Mouse (Mus musculus): ENCODE measurements around the gene B4galt4. TPM values are rescaled to one million over a fixed set of nuclear protein-coding genes. Genes with fewer than 3 reads are reported as not detected.

Gene B4galt4
- total RNA-seq (2012; rRNA removed) (not detected in 2 replicates), total RNA-seq (2014; rRNA removed) (not detected in 2 replicates), polyA plus RNA-seq (2012; ENCODE audit: insufficient read length, low read depth) (not detected in 2 replicates)

DNA sequence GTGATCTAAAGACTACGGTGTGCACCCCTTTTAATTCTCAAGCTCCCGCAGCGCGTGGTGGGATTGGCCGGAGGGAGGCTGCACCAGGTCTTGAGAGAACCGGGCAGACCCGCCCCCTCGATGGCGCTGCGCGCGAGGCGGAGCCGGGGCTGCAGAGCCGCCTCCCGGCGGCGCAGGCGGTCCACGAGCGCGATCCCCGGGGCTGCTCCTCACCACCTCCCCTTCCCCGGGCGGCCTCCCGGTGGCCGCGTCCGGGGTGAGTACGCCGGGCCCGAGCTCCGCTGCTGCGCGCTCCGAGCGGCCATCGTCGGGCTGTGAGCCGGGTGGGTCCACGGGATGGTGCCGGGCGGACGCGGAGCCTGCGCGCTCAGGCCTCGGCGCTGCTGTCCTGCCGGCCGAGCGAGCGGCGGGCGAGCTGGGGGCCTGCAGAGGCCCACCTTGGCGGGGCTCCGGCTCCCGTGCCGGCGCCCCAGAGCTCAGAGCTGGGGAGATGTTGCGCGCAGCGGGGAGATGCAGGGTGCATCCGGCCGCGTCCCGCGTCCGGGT lies at the start of gene B4galt4:
B4galt4 (plus strand) TSS at position 152 of the 546 bp plus-strand sequence.
- Histone ChIP-seq H3K36me3 (replicated peaks in 1 of 2; ENCODE audit: control insufficient read depth in 1 of 2, insufficient read depth in 1 of 2, low read length in 1 of 2) (no peaks in the 10 kb centered on the region), H3K4me1 (ENCODE audit: control insufficient read depth in 1 of 2, insufficient read depth in 2 of 2) (no peaks in the 10 kb centered on the region), H3K9ac (ENCODE audit: insufficient read depth, low read depth) (no peak within 1 kb of the TSS), H3K4me3 (replicated peaks in 1 of 3; ENCODE audit: low read depth in 2 of 3, low read length in 2 of 3, poor library complexity in 1 of 3) (no peak within 1 kb of the TSS), H3K79me2 (replicated peaks; ENCODE audit: control insufficient read depth, extremely low read depth, insufficient read depth, poor library complexity, severe bottlenecking) (no peaks in the 10 kb centered on the region), H3K4me2 (ENCODE audit: insufficient read depth, low read depth, poor library complexity, severe bottlenecking) (no peak within 1 kb of the TSS), H3K27me3 (replicated peaks) (no peaks in the 10 kb centered on the region), H3K27ac (ENCODE audit: insufficient read depth, low read depth) (no peak within 1 kb of the TSS), H3K9me3 (replicated peaks; ENCODE audit: low read length) (peaks cover 4% of the 10 kb centered on the region)
- DNase-seq (ENCODE audit: extremely low read depth) = no peak
- in situ Hi-C loops (cut with MboI; ENCODE audit: low pct_ligation_motif_present, low pct_unique_long_range_greater_than_20kb, low sequenced_read_pairs) (no loop called here), dilution Hi-C loops (cut with MboI; ENCODE audit: extremely low pct_ligation_motif_present, extremely low pct_unique_long_range_greater_than_20kb, low sequenced_read_pairs) (no loop called here)
- TF ChIP-seq ZMIZ1 (IDR thresholded peaks at IDR 0.05; ENCODE audit: low read depth, low read length) (no peak), MYC (IDR thresholded peaks at IDR 0.05; ENCODE audit: low read depth, low read length) (no peak), MXI1 (IDR thresholded peaks at IDR 0.05; ENCODE audit: low read depth, low read length) (no peak), RAD21 (IDR thresholded peaks at IDR 0.05; ENCODE audit: low read depth, low read length) (no peak), UBTF (IDR thresholded peaks at IDR 0.05; ENCODE audit: low read depth, low read length) (no peak), NRF1 (IDR thresholded peaks at IDR 0.05; ENCODE audit: low read depth, low read length) (no peak), MAFK (IDR thresholded peaks at IDR 0.05; ENCODE audit: insufficient replicate concordance, low read length) (no peak), PAX5 (IDR thresholded peaks at IDR 0.05; ENCODE audit: low read length) (no peak), GABPA (IDR thresholded peaks at IDR 0.05; ENCODE audit: insufficient replicate concordance, low read depth, low read length) (no peak), EP300 (IDR thresholded peaks at IDR 0.05; ENCODE audit: low read length) (no peak), TCF12 (IDR thresholded peaks at IDR 0.05; ENCODE audit: low read depth, low read length) (no peak), CHD1 (IDR thresholded peaks at IDR 0.05; ENCODE audit: low read depth, low read length) (no peak), USF1 (IDR thresholded peaks at IDR 0.05; ENCODE audit: low read depth, low read length) (no peak), ZC3H11A (IDR thresholded peaks at IDR 0.05; ENCODE audit: low read depth, low read length) (no peak), MAZ (IDR thresholded peaks at IDR 0.05; ENCODE audit: low read depth, low read length) (no peak), BHLHE40 (IDR thresholded peaks at IDR 0.05; ENCODE audit: low read depth, low read length) (no peak), ETS1 (conservative IDR thresholded peaks at IDR 0.05; ENCODE audit: low read depth, low read length) (no peak)

DNA sequence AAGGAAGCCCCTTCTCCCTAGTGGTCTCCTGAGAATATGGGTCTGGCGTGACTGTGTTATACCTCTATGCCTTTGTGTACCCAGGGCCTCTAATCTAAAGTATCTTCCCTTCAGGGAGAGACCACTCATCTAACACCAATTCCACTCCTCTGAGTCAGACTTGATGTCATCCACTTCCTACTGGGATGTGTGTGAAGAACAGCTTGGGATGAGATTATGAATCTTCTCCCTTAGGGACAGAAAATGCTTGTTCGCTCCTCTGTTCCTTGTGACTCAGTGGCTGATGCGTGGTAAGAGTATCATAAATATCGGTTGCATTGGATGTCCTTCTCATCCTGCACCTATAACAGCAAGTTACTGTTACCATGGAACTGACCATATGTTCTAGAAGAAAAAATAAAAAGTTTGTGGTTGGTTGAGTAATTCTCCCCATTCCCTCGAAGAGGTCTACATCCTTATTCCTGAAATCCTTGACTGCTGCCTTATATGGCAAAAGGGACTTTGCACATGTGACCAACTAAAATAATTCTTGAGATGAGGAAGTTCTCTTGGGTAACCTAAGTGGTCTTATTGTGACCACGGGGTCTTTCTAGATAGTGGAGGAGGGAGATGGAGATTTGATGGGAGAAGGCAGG lies 47.0 kb upstream of the B4galt4 start:
- TF ChIP-seq TCF12 (IDR thresholded peaks at IDR 0.05; ENCODE audit: low read depth, low read length) = no peak
- no peak for TF ChIP-seq ZNF384 (IDR thresholded peaks at IDR 0.05; ENCODE audit: low read depth, low read length)
- no peak for TF ChIP-seq EP300 (IDR thresholded peaks at IDR 0.05; ENCODE audit: low read length)
- TF ChIP-seq GABPA (IDR thresholded peaks at IDR 0.05; ENCODE audit: insufficient replicate concordance, low read depth, low read length) = no peak
- no peak for TF ChIP-seq MEF2A (IDR thresholded peaks at IDR 0.05; ENCODE audit: borderline replicate concordance, low read depth, low read length)
- no peak for TF ChIP-seq NRF1 (IDR thresholded peaks at IDR 0.05; ENCODE audit: low read depth, low read length)
- no peak for TF ChIP-seq E2F4 (IDR thresholded peaks at IDR 0.05; ENCODE audit: insufficient replicate concordance, low read depth, low read length)
- no peak for TF ChIP-seq IRF4 (IDR thresholded peaks at IDR 0.05; ENCODE audit: low read depth, low read length)
- TF ChIP-seq SIN3A (IDR thresholded peaks at IDR 0.05; ENCODE audit: low read length) = no peak
- no peak for TF ChIP-seq MAFK (IDR thresholded peaks at IDR 0.05; ENCODE audit: insufficient replicate concordance, low read length)
- no peak for TF ChIP-seq RAD21 (IDR thresholded peaks at IDR 0.05; ENCODE audit: low read depth, low read length)
- TF ChIP-seq ELF1 (IDR thresholded peaks at IDR 0.05; ENCODE audit: low read depth, low read length) = no peak
- TF ChIP-seq UBTF (IDR thresholded peaks at IDR 0.05; ENCODE audit: low read depth, low read length) = no peak
- no peak for TF ChIP-seq USF2 (conservative IDR thresholded peaks at IDR 0.05; ENCODE audit: low read depth, low read length)
- no peak for TF ChIP-seq RCOR1 (conservative IDR thresholded peaks at IDR 0.05; ENCODE audit: low read depth, low read length)
- H3K9ac ChIP-seq (ENCODE audit: insufficient read depth, low read depth) = no peak overlapping the region
- in situ Hi-C loops (cut with MboI; ENCODE audit: low pct_ligation_motif_present, low pct_unique_long_range_greater_than_20kb, low sequenced_read_pairs) = no loop called here
- H3K4me1 ChIP-seq (ENCODE audit: control insufficient read depth in 1 of 2, insufficient read depth in 2 of 2) = peaks cover 0 to 10% of the 10 kb centered on the region in 2 experiments; a peak in 2 of 4 replicates
- no peaks in the 10 kb centered on the region for H3K27me3 ChIP-seq (replicated peaks)
- DNase-seq (ENCODE audit: extremely low read depth) = no peak
- dilution Hi-C loops (cut with MboI; ENCODE audit: extremely low pct_ligation_motif_present, extremely low pct_unique_long_range_greater_than_20kb, low sequenced_read_pairs) = no loop called here
- H3K27ac ChIP-seq (ENCODE audit: insufficient read depth, low read depth) = no peak overlapping the region
- no peaks in the 10 kb centered on the region for H3K79me2 ChIP-seq (replicated peaks; ENCODE audit: control insufficient read depth, extremely low read depth, insufficient read depth, poor library complexity, severe bottlenecking)
- no peak overlapping the region for H3K4me3 ChIP-seq (replicated peaks in 1 of 3; ENCODE audit: low read depth in 2 of 3, low read length in 2 of 3, poor library complexity in 1 of 3)
- no peaks in the 10 kb centered on the region for H3K36me3 ChIP-seq (replicated peaks in 1 of 2; ENCODE audit: control insufficient read depth in 1 of 2, insufficient read depth in 1 of 2, low read length in 1 of 2)
- no peaks in the 10 kb centered on the region for H3K9me3 ChIP-seq (replicated peaks; ENCODE audit: low read length)
- no peak overlapping the region for H3K4me2 ChIP-seq (ENCODE audit: insufficient read depth, low read depth, poor library complexity, severe bottlenecking)

Data from CH12.LX (cell line).